Mouse (Mus musculus): ENCODE measurements at regions not wholly inside any gene's neighbourhood (a gene's known extent, or its start where the extent isn't known, plus 50 kb on each side); places are given as distances from the start of the nearest gene placed in this dataset.

DNA sequence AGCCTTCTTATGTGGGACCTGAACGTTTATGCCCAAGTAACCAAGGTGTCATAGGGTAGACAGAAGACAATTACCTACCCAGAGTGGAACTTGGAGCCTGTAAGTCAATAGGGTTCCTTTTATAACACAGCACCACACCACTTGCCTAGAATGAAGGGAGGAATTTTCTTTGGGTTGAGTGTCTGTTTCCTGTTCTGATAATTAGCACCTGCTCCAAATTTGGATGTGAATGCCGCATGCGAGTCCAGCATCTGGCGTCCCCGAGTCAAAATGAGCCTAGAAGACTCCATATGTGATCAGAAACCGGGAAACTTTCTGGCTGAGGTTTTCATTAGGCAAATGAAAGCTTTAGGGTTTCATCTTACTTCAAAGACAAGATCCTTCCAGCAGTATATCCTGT lies 653.7 kb downstream of the Adgrl2 start:
- DNase-seq (ENCODE audit: low read depth, low spot score), result no peak

DNA sequence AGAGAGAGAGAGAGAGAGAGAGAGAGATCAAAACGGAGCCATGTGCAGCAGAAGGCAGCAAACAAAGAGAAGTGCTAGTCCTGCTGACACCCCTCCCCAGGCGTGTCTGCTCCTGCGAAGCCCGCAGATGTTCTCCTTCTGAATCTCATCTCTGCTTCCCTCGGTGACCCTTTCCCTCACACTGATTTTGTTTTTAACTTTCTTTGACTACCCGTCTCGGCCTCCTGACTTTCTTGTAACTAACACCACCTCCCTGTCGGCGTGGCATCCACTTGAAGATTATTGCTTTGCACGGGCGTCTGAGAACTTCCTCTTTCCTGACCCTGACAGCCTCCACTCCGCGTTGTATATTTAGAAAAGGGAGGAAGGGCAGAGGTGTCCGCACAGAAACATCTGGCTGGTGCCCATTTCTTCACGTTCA lies 654.3 kb downstream of the Adgrl2 start:
- DNase-seq (ENCODE audit: low read depth, low spot score), result no peak

DNA sequence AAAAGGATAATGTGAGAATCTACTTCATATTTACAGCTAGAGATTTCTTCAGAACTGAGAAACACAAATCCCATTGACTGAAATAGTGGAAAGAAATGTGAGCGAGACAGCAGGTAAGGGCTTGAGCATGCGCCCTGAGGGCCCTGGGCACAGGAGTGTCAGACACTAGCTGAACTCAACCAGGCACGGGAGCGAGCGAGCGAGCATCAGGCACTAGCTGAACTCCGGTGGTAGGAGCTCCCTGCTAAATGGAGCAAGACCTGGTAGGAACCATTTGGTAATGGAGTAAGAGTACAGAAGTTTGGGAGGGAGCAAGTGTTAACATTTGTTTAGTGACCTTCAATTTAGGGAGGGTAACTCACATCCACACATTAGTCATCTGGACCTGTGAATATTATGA lies 654.7 kb downstream of the Adgrl2 start:
- DNase-seq (ENCODE audit: low read depth, low spot score), result no peak

DNA sequence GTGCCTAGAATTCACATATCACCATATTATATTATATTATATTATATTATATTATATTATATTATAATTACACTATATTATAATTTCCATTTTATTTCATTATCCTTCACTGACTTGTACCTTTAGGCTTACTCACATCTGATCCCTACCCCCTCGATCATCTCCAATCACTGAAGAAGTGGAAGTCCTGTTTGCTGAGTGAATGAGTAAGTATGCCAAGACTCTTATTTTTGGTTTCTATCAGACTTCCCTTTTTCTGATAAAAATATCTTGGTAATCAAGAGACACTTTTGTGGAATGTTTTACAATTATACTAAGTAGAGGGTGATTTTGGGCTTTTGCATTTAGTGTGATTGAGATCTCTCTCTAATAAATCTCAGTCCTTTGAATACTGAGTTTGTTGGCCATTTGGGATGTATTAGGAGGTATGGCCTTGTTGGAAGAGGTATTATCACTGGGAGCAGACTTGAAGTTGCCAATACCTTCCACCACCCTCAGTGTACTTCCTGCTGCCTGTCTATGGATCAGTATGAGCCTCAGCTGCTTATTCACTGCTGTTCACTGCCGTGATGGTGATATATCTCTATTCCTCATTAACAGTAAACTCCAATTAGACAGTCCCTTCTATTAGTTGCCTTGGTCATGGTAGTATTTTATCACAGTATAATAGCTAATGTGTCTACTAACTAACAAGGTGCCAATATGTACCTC lies 665.3 kb downstream of the Adgrl2 start:
- DNase-seq (ENCODE audit: low read depth, low spot score), result no peak

DNA sequence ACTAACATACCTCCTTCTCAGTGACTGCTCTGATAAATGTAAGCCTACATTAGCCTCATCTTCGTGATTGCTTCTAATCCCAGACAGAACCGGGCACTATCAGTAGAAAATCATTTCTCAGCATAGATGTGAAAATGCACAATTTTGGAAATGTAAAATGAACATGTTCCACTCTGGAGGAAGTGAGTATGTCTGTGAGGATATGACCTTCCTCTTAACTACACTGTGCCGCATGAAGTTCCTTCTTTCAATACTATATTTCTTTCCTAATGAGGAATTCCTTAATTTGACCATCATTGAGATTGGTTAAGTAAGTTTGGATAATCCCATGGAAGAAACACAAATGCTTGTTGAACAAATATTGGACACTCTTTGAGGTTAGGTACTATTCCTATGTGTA lies 668.5 kb downstream of the Adgrl2 start:
- no peak for DNase-seq (ENCODE audit: low read depth, low spot score)

DNA sequence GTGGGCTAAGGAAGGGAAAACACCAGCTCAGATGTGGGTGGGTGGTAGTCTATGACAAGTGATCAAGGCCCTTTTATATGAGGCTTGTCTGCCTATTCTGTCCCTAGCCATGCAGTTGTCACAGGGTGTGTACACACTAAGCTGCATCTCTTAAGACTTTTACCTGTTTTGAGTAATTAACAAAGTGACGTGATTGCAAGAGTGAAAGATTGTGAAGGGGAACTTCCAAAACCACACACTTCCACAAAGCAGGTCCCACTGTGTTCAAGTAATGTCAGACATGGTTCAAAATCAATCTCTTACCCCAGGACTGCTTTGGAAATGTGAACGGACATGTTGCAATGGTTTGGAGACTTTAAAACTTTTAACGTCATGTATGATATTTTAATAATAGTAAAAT lies 674.2 kb downstream of the Adgrl2 start:
- no peak for DNase-seq (ENCODE audit: low read depth, low spot score)

DNA sequence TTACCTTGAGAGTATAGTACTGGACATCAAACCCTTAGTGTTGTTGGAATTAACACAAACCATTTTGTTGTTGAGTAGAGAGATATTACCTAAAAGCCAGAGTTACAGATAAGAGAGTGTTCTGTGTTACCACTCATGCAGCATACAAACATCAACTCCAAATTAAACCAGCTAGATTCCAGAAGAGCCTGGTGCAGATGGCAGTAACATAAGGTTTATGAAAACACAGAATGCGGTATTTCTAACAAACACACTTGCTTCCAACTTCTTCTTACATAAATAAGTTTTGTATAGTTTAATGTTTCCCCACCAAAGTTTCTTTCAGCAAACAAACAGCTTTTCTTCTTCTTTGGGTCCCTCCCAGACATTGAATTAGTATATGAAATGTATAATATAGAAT lies 675.1 kb downstream of the Adgrl2 start:
- no peak for DNase-seq (ENCODE audit: low read depth, low spot score)

DNA sequence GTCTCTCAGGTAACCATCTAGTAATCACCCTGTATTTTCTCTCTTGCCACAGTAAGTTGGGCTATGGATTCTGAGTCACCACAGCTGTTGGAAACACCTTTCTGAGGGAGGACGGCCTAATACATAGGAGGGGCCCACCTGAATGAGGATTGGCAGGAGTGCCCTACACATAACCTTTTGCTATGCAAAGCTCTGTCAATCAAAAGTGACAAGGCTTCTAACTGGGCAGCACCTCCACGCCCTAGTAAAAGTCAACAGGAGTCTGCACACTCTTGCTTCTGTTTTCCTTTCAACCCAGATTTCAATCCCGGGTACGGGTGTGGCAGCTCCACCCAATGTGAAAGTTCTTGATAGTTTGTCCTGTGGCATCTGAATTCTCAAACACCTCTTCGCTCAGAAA lies 694.8 kb downstream of the Adgrl2 start:
- no peak for DNase-seq (ENCODE audit: low read depth, low spot score)

DNA sequence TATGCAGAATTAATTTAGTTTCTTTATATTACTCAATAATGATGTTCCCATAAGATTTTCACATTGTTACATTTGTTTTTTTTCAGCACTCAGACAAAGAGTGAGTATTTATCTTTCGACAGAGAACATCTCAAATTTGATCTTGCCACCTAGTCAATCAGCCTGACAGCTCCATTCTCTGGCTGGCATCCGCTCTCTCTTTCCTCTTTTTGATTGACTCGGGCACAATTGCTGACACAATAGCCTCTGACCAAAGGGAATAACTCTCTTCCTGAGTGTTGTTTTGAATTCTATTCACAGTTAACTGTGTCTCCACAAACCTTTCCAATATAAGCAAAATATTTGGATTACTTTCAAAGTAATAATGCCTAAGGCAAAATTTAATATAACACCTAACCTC lies 711.4 kb downstream of the Adgrl2 start:
- no peak for DNase-seq (ENCODE audit: low read depth, low spot score)

DNA sequence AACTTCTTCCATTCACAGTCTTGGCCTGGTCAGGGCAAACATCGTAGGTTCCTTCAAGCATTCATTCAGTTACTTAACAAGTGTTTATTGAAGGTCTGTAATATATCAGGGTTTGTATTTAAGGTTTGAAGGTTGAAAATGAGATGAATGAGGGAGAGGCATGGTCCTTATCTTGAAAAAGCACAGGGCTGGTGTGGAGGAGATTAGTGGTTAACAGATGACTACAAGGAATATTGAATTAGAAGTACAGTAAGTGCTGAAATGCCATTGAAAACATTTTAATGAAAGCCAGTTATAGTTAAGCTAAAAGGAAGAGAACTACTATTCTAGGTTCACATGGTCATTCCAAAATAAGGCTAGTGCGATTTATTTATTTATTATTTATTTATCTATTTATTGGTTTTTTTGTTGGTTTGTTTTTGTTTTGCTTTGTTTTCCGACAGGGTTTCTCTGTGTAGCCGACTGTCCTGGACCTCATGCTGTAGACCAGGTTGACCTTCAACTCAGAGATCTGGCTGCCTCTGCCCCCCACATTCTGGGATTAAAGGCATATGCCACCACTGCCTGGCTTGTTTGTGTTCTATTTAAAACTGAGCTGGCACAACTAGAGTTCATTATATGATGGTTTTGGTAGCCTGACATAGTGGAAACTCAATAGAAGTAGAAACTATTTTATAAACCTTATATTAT lies 718.1 kb downstream of the Adgrl2 start:
- DNase-seq (ENCODE audit: low read depth, low spot score), result no peak

DNA sequence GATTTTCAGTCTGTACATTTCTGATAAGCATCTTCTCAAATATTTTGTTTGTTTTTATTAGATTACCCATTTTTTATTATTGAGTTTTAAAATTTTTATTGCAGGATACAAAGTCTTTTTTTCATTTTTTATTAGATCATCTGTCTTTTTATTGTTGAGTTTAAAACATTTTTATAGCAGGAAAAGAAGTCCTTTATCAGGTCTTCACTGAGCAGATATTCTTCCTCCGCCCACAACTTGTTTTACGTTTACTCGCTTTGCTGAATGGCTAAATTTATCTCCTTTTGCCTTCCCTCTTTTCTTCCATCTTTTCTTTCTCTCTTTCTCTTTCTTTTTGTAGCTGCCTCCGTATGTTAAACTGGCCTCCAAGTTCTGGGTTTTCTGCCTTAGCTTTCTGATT lies 721.5 kb downstream of the Adgrl2 start:
- no peak for DNase-seq (ENCODE audit: low read depth, low spot score)

DNA sequence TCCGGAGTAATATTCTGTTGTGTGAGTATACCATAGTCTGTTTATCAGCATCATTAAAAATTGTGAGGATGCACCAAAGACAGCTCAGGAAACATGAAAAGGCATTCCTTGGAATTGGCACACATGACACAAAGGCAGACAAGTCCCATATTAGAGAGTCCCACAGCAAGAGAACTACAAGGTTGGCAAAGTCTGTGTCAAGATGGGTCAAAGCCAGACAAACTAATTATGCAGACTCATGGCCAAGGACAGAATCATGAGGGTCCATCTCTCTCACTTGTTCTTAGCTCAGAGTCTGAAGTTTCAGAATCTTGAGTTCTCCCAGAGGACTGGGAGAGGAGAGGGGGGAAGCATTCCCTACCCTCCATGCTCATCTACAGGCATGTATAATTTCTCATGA lies 731.1 kb downstream of the Adgrl2 start:
- no peak for DNase-seq (ENCODE audit: low read depth, low spot score)

DNA sequence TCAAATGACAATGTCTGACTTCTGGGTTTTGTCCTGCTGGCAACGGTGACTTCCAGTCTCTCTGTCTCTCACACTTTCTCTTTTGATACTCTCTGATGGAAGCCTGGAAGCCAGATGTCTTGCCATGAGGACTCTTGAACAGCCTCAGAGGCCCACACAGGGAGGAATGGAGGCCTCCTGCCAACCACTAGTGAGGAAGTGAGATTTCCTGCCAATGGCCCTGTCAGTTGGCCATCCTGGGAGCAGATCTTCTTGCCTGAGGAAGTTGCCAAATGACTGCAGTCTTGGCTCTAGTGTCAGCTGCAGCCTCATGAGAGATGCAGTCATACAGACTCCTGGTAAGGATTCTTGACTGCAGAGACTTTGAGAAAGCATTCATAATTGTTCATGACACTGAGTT lies 741.7 kb downstream of the Adgrl2 start:
- no peak for DNase-seq (ENCODE audit: low read depth, low spot score)

DNA sequence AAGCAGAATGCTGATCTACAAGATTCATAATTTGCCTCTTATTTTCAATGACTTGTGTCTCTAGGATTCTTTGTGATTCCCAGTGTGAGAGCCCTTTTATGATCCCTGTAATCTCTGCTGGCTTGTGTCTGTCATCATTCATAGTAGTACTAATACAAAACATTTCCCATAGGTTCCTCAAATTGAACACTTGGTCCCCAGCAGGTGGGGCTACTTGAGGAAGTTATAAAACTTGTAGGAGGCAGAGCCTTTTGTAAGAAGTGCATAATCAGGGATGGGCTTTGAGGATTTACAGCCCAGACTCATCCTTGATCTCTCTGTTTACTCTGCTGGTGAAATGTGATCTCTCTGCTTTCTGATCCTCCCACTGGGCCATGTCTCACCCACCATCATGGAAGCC lies 743.6 kb downstream of the Adgrl2 start:
- no peak for DNase-seq (ENCODE audit: low read depth, low spot score)

DNA sequence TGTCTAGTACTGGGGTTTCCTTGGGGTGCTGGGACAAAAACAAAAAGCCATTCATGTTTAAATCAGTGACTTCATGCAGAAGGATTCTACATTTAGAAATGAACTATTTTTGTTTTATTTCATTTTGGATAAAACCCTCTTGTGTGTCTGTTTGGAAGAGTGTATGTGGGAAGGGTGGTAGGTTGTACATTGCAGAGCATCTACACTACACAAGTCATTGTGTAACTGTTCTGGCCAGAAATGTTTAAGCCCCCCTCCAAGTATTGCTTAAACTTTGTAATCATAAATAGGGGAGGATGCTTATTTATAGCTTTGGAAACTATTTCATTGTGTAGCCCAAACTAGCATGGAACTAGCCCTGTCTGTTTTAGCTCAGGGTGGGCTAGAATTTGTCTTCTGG lies 752.3 kb downstream of the Adgrl2 start:
- DNase-seq (ENCODE audit: low read depth, low spot score), result no peak

DNA sequence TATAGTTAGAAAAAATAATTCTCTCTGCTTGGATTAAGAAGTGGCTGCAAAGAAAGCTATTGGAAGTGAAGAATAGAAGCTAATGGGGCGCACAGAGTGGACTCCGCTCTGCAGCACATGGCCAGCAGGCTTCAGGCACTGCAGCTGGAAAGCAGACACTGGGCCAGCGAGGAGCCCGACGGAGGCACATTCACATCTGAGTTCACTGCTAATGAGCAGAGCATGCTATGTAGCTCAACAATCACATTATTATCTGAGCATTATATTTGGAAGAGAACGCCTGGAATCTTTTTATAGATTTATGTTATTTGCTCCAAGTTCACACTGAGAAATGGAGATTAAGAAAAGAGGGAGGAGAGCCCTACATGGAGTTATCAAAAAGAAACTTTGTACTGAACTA lies 752.8 kb downstream of the Adgrl2 start:
- no peak for DNase-seq (ENCODE audit: low read depth, low spot score)

DNA sequence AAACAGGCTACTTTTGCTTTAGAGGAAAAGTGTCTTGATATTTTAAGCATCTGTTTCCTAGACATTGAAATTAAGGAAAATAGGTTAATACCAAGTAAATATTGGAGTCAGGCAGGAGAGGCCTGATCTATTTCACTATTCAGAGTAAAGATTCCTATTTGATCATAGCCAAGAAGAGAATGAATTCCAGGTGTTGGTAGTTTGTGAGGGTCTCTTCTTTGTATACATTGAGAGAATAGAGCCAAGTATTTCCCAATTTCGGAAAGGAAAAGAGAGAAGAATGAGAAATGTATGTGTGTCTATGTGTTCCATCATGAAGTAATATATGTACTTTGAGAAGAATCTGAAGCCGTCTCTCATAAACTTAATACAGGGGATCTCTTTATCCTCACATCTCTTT lies 756.7 kb downstream of the Adgrl2 start:
- no peak for DNase-seq (ENCODE audit: low read depth, low spot score)

DNA sequence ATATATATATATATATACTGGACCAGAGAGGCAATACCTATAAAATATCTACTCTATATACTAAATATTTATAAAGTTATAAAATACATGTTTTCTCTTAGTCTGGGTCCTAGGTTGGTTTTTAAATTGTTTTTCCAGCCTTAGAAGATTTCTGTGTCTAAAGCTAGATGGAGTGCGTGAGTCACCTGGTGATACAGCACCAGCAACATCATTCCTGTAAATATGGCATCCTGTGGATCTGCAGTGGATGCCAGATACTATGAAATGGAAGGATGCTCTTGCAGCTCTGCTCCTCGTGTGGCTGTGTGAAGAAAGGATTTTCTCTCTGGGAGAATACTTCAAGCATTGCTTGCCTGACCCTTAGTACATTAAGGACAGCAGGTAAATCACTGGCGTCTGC lies 761.2 kb downstream of the Adgrl2 start:
- no peak for DNase-seq (ENCODE audit: low read depth, low spot score)

DNA sequence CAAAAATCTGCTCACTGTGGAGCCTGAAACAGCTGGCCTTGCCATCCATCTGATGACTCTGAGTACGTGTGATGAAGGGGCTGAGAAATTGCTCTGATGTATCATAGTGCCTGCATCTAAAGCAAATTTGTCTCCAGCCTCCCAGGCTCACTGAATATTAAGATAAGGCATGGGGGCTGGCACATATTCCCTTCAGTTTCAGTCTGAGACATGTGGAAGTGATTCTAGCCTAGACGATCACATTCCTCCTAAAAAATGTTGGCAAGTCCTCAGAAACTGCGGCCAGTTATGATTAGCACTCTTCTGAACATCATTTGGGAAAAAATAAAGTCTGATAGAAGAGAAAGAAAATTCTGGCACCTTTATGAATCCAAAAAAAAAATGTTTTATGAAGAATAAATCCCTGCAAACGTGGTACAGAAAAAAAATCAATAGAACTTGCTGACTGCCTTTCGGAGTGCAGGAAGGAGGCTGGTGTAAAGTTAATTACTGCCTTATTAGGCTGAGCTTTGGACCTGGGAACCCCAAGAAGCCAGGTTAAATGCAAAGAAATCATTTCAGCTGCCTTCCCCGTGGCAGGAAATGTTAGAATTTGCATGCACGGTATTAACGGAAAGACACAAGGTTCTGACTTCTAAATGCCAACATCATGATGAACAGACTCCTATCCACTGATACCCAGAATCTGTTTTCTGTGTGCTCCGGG lies 762.2 kb downstream of the Adgrl2 start:
- DNase-seq (ENCODE audit: low read depth, low spot score), result no peak

DNA sequence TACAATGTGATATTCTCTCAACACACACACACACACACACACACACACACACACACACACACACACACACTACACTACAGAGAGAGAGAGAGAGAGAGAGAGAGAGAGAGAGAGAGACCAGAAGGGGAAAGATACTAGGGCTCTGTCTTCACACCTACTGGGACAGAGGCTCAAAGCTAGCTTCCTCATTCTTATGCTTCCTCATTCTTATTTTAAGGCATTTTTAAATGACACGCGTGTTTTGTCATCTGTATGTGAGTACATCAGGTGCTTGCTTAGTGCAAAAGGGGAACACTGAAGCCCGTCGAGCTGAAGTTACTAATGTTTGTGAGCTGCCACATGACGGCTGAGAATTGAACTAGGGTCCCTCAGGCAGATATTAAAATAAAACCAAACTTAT lies 769.5 kb downstream of the Adgrl2 start:
- no peak for DNase-seq (ENCODE audit: low read depth, low spot score)

DNA sequence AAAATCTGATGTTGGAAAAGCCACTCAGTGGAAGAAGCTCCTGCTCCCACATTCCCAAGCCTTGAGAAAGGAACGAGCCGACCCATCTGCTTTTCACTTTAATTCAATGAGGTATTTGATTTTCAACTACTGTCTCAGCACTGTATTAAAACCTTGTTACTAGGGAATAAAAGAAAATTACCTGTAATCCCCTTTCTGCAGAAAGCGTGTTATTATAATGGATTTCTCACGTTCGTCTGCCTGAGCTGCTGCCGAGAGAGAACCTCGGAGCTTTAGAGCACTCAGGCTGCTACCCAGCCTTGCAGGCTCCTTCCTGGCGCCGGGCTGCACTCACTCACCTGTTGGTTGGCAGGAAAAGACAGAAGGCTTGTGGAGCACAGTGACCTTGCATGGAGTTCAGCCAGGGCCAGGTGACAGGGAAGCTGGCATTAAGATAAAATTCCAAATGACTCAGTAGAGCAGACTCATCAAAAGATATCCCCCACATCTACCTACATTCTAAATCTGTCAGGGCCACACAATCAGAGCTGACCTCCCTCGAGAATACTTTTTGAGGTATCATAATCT lies 770.2 kb downstream of the Adgrl2 start:
- no peak for DNase-seq (ENCODE audit: low read depth, low spot score)

DNA sequence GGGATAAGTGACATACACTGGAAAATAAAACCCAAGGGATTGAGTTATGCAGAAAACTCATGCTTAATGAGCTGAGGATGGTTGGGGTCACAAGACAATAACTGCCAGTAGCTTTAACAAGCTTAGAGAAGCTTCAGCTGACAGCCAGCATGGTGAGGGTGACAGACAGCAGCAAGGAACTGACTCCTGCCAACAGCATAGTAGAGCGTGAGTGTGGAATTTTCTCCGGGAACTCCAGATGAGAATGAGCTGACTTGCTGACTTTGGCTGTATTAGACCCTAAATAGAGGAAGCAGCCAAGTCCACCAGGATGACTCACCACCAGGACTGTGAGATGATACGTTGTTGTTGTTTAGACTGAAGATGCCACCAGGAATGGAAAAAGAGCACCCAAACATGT lies 788.2 kb downstream of the Adgrl2 start:
- no peak for DNase-seq (ENCODE audit: low read depth, low spot score)

DNA sequence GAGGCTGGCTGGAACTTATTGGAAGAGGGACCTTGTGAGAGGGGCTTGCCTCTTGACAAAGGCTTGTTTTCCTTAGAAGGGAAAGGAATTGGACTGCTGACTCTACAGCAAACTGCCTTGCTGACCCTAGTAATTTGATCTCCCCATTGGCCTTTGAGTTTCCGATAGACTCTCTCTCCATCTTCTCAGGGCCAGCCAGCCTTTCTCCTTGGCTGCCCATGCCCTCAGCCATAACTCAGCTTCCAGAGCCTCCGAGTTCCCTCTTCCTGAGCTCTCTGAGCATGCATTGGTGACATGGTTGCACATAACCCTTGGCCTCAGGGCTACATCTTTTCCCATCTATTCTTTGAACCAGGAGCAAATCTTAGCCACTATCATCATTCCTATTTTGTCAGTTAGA lies 803.7 kb downstream of the Adgrl2 start:
- no peak for DNase-seq (ENCODE audit: low read depth, low spot score)

All from WW6 (cell line).